Mouse (Mus musculus) left cerebral cortex, adult 2 months (tissue): ENCODE data around the gene Arid2. TPM values are rescaled to one million over a fixed set of nuclear protein-coding genes. Genes with fewer than 3 reads are reported as not detected.

ENCODE experiments used
- DNase-seq, 2 experiments: peaks; one replicate each; pipeline ENCODE4 v3.0.0; 2021 to 2022; ENCODE audit warnings: low spot score in 2 of 2, mixed read lengths in 1 of 2; ENCODE audit errors: extremely low spot score in 1 of 2
- H3K27ac ChIP-seq: fragments of 200-600 bp; 2 replicates; pipeline ENCODE4 v1.8.1; 2022
- H3K4me3 ChIP-seq: fragments of 200-600 bp; 2 replicates; pipeline ENCODE4 v1.8.1; 2022
- CTCF ChIP-seq: fragments of 200-600 bp; IDR thresholded peaks from 2 replicates; pipeline ENCODE4 v1.8.1; 2022; ENCODE audit warnings: antibody characterized with exemption, mild to moderate bottlenecking, moderate library complexity
- intact Hi-C: fragments of 180-260 bp; cut with DNase I; formaldehyde crosslinking; loops from one replicate; pipeline ENCODE4 v1.15.1; 2025
- total RNA-seq, 2 experiments: library from RNA; stranded (reverse); gene quantifications; 2 replicates each; pipeline ENCODE4 v1.2.3; 2021

Gene Arid2
- total RNA-seq, 2 experiments from 2014 or later = 30.3 to 35.3 TPM

- Histone ChIP-seq H3K27ac (peak overlapping the region; percentile 96), H3K4me3 (peak overlapping the region; percentile 84)
- DNase-seq = peak; percentile 92 to 94
- peak; percentile 79 for TF ChIP-seq CTCF
- intact Hi-C loops = loop anchor here (2.0 to 5.0 kb wide), 3 partner anchors 175 to 524 kb away; partner anchors contain the start of genes Scaf11 and Slc38a2
Measured at GRCm38 (mm10) chr15:96286015-96286934, 1.0 kb upstream of the Arid2 start.

- DNase-seq = no peak
- intact Hi-C loops = loop anchor here (2.0 to 5.0 kb wide), 3 partner anchors 174 to 525 kb away; partner anchors contain the start of genes Scaf11 and Slc38a2
- peak overlapping the region; percentile 84 for H3K4me3 ChIP-seq
- TF ChIP-seq CTCF = no peak
- H3K27ac ChIP-seq = peak overlapping the region; percentile 66; the same call in 1 of the 2 replicates
Measured at GRCm38 (mm10) chr15:96286935-96287292, 404 bp upstream of the Arid2 start.

- H3K27ac ChIP-seq = peak overlapping the region; percentile 94
- intact Hi-C loops = loop anchor here (2.0 to 5.0 kb wide), 3 partner anchors 173 to 526 kb away; partner anchors contain the start of genes Scaf11 and Slc38a2
- peak; percentile 42 to 48 for DNase-seq
- no peak for TF ChIP-seq CTCF
- H3K4me3 ChIP-seq = peak overlapping the region; percentile 84
Measured at GRCm38 (mm10) chr15:96287976-96288835, 888 bp downstream of the Arid2 start.

GRCm38 (mm10) chr15:96288836-96289390 lies 1.6 kb downstream of the Arid2 start:
- no peak for DNase-seq
- peak overlapping the region; percentile 72 for H3K4me3 ChIP-seq
- intact Hi-C loops = loop anchor here (5.0 kb wide), 2 partner anchors 408 to 527 kb away; partner anchors contain the start of gene Slc38a2
- peak overlapping the region; percentile 88 for H3K27ac ChIP-seq
- TF ChIP-seq CTCF = no peak

- intact Hi-C loops = no loop called here
- Histone ChIP-seq H3K4me3 (no peak overlapping the region), H3K27ac (no peak overlapping the region)
- no peak for TF ChIP-seq CTCF
- no peak for DNase-seq
Measured at GRCm38 (mm10) chr15:96290001-96290400, 2.7 kb downstream of the Arid2 start.

GRCm38 (mm10) chr15:96293444-96293843 lies 6.1 kb downstream of the Arid2 start:
- DNase-seq = no peak
- intact Hi-C loops = no loop called here
- no peak for TF ChIP-seq CTCF
- H3K27ac ChIP-seq = no peak overlapping the region
- H3K4me3 ChIP-seq = no peak overlapping the region

GRCm38 (mm10) chr15:96297078-96297590 lies 9.8 kb downstream of the Arid2 start:
- Histone ChIP-seq H3K27ac (no peak overlapping the region), H3K4me3 (no peak overlapping the region)
- TF ChIP-seq CTCF = no peak
- intact Hi-C loops = no loop called here
- no peak for DNase-seq

- TF ChIP-seq CTCF = no peak
- no peak for DNase-seq
- H3K27ac ChIP-seq = no peak overlapping the region
- H3K4me3 ChIP-seq = no peak overlapping the region
- intact Hi-C loops = no loop called here
Measured at GRCm38 (mm10) chr15:96297623-96298188, 10.4 kb downstream of the Arid2 start.

- H3K27ac ChIP-seq = no peak overlapping the region
- no peak for TF ChIP-seq CTCF
- DNase-seq = no peak
- H3K4me3 ChIP-seq = no peak overlapping the region
- intact Hi-C loops = no loop called here
Measured at GRCm38 (mm10) chr15:96309310-96309709, 22.0 kb downstream of the Arid2 start.

- no peak overlapping the region for H3K4me3 ChIP-seq
- DNase-seq = no peak
- H3K27ac ChIP-seq = no peak overlapping the region
- no peak for TF ChIP-seq CTCF
- intact Hi-C loops = no loop called here
Measured at GRCm38 (mm10) chr15:96312902-96313301, 25.6 kb downstream of the Arid2 start.

GRCm38 (mm10) chr15:96315664-96316063 lies 28.3 kb downstream of the Arid2 start:
- H3K27ac ChIP-seq = no peak overlapping the region
- no peak for DNase-seq
- intact Hi-C loops = no loop called here
- TF ChIP-seq CTCF = no peak
- no peak overlapping the region for H3K4me3 ChIP-seq
